Mouse (Mus musculus): Measurements from ENCODE around the gene Prr7. TPM values are rescaled to one million over a fixed set of nuclear protein-coding genes. Genes with fewer than 3 reads are reported as not detected.

Prr7 gene
- polyA plus RNA-seq, 1 experiment, result 10.8 TPM

GRCm38 (mm10) chr13:55483593-55483992, 19.5 kb downstream of the Prr7 start:
- H3K4me3 ChIP-seq (ENCODE audit: insufficient read depth, poor library complexity, severe bottlenecking), result no peak overlapping the region
- H3K27me3 ChIP-seq (ENCODE audit: control insufficient read depth, insufficient read depth, insufficient read length), result no peaks in the 10 kb centered on the region
- H3K79me3 ChIP-seq (ENCODE audit: low read depth), result peaks cover 8% of the 10 kb centered on the region
- H3K36me3 ChIP-seq (ENCODE audit: control insufficient read depth, insufficient read depth), result no peaks in the 10 kb centered on the region
- H3ac ChIP-seq (ENCODE audit: control insufficient read depth, insufficient read length, low read depth), result peak overlapping the region; percentile 24
- TF ChIP-seq CEBPB (IDR thresholded peaks at IDR 0.05; ENCODE audit: low read depth) (no peak), MYOD1 (IDR thresholded peaks at IDR 0.05; ENCODE audit: control insufficient read depth, insufficient read length, low read depth) (no peak), USF1 (IDR thresholded peaks at IDR 0.05; ENCODE audit: low read depth) (no peak), MAX (IDR thresholded peaks at IDR 0.05) (no peak), FOSL1 (IDR thresholded peaks at IDR 0.05; ENCODE audit: insufficient read depth, low read length, poor library complexity, severe bottlenecking) (no peak), MYOG (IDR thresholded peaks at IDR 0.05; ENCODE audit: control insufficient read depth, extremely low read depth, insufficient read length) (no peak), CTCF (IDR thresholded peaks at IDR 0.05; ENCODE audit: control insufficient read depth, insufficient read depth, insufficient read length) (no peak)
- peaks cover 27% of the 10 kb centered on the region for H3K79me2 ChIP-seq (ENCODE audit: control insufficient read depth, insufficient read depth)

- Histone ChIP-seq H3K4me3 (ENCODE audit: insufficient read depth, poor library complexity, severe bottlenecking) (no peak overlapping the region), H3K27me3 (ENCODE audit: control insufficient read depth, insufficient read depth, insufficient read length) (no peaks in the 10 kb centered on the region), H3K36me3 (ENCODE audit: control insufficient read depth, insufficient read depth) (no peaks in the 10 kb centered on the region), H3K79me3 (ENCODE audit: low read depth) (peaks cover 8% of the 10 kb centered on the region), H3ac (ENCODE audit: control insufficient read depth, insufficient read length, low read depth) (no peak overlapping the region), H3K79me2 (ENCODE audit: control insufficient read depth, insufficient read depth) (peaks cover 27% of the 10 kb centered on the region)
- TF ChIP-seq FOSL1 (IDR thresholded peaks at IDR 0.05; ENCODE audit: insufficient read depth, low read length, poor library complexity, severe bottlenecking) (no peak), MYOD1 (IDR thresholded peaks at IDR 0.05; ENCODE audit: control insufficient read depth, insufficient read length, low read depth) (peak; percentile 24)
Measured at GRCm38 (mm10) chr13:55484520-55485088, 20.5 kb downstream of the Prr7 start.

DNA sequence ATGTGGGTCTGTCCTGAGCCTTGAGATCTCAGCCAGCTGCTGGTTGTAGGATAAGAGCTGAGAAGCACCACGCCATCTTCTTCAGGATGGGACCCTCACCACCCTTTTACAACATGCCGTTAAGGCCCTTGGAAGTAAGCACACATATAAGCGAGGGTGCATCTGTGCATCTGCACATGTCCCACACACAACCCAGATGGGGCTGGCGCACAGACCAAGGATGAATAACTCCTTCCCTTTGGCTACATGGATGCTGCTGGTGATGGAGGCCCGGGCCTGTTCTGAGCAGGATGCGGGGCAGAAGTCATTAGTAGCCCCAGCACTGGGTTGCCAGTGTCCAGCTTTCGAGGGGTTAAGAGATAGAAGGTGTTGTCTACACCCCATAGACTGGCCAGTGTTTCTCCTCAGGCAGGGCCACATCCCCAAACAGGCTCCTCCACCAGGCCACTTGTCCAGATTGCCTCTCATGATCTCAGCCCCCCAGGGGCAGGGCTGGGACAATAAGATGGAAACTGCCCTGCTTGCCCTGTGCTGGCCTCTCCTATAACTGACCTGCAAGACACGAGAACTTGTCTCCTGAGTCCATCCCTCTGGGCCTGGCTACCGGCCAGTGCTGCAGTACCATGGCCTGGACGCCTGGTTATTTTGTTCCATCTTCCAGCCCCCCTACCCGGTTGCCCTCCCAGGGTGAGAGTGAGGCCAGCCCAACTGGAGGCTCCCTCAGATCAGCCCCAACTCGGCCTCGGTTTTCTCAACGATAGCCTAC, 22.1 kb downstream of the Prr7 start:
- TF ChIP-seq MYOD1 (IDR thresholded peaks at IDR 0.05; ENCODE audit: control insufficient read depth, insufficient read length, low read depth) (no peak), MAX (IDR thresholded peaks at IDR 0.05) (no peak), FOSL1 (IDR thresholded peaks at IDR 0.05; ENCODE audit: insufficient read depth, low read length, poor library complexity, severe bottlenecking) (no peak), USF1 (IDR thresholded peaks at IDR 0.05; ENCODE audit: low read depth) (no peak), CEBPB (IDR thresholded peaks at IDR 0.05; ENCODE audit: low read depth) (no peak), MYOG (IDR thresholded peaks at IDR 0.05; ENCODE audit: control insufficient read depth, extremely low read depth, insufficient read length) (no peak), CTCF (IDR thresholded peaks at IDR 0.05; ENCODE audit: control insufficient read depth, insufficient read depth, insufficient read length) (no peak)
- peak overlapping the region; percentile 49 for H3K4me3 ChIP-seq (ENCODE audit: insufficient read depth, poor library complexity, severe bottlenecking)
- no peak overlapping the region for H3ac ChIP-seq (ENCODE audit: control insufficient read depth, insufficient read length, low read depth)
- peaks cover 8% of the 10 kb centered on the region for H3K79me3 ChIP-seq (ENCODE audit: low read depth)
- H3K79me2 ChIP-seq (ENCODE audit: control insufficient read depth, insufficient read depth), result peaks cover 27% of the 10 kb centered on the region
- H3K27me3 ChIP-seq (ENCODE audit: control insufficient read depth, insufficient read depth, insufficient read length), result no peaks in the 10 kb centered on the region
- no peaks in the 10 kb centered on the region for H3K36me3 ChIP-seq (ENCODE audit: control insufficient read depth, insufficient read depth)

- H3ac ChIP-seq (ENCODE audit: control insufficient read depth, insufficient read length, low read depth), result peak overlapping the region; percentile 94
- H3K36me3 ChIP-seq (ENCODE audit: control insufficient read depth, insufficient read depth), result no peaks in the 10 kb centered on the region
- TF ChIP-seq MAX (IDR thresholded peaks at IDR 0.05) (no peak), MYOD1 (IDR thresholded peaks at IDR 0.05; ENCODE audit: control insufficient read depth, insufficient read length, low read depth) (no peak), CEBPB (IDR thresholded peaks at IDR 0.05; ENCODE audit: low read depth) (no peak), USF1 (IDR thresholded peaks at IDR 0.05; ENCODE audit: low read depth) (no peak), CTCF (IDR thresholded peaks at IDR 0.05; ENCODE audit: control insufficient read depth, insufficient read depth, insufficient read length) (no peak), MYOG (IDR thresholded peaks at IDR 0.05; ENCODE audit: control insufficient read depth, extremely low read depth, insufficient read length) (no peak), FOSL1 (IDR thresholded peaks at IDR 0.05; ENCODE audit: insufficient read depth, low read length, poor library complexity, severe bottlenecking) (no peak)
- H3K4me3 ChIP-seq (ENCODE audit: insufficient read depth, poor library complexity, severe bottlenecking), result peak overlapping the region; percentile 49
- no peaks in the 10 kb centered on the region for H3K27me3 ChIP-seq (ENCODE audit: control insufficient read depth, insufficient read depth, insufficient read length)
- peaks cover 27% of the 10 kb centered on the region for H3K79me2 ChIP-seq (ENCODE audit: control insufficient read depth, insufficient read depth)
- peaks cover 8% of the 10 kb centered on the region for H3K79me3 ChIP-seq (ENCODE audit: low read depth)
Measured at GRCm38 (mm10) chr13:55486916-55487577, 23.0 kb downstream of the Prr7 start.

DNA sequence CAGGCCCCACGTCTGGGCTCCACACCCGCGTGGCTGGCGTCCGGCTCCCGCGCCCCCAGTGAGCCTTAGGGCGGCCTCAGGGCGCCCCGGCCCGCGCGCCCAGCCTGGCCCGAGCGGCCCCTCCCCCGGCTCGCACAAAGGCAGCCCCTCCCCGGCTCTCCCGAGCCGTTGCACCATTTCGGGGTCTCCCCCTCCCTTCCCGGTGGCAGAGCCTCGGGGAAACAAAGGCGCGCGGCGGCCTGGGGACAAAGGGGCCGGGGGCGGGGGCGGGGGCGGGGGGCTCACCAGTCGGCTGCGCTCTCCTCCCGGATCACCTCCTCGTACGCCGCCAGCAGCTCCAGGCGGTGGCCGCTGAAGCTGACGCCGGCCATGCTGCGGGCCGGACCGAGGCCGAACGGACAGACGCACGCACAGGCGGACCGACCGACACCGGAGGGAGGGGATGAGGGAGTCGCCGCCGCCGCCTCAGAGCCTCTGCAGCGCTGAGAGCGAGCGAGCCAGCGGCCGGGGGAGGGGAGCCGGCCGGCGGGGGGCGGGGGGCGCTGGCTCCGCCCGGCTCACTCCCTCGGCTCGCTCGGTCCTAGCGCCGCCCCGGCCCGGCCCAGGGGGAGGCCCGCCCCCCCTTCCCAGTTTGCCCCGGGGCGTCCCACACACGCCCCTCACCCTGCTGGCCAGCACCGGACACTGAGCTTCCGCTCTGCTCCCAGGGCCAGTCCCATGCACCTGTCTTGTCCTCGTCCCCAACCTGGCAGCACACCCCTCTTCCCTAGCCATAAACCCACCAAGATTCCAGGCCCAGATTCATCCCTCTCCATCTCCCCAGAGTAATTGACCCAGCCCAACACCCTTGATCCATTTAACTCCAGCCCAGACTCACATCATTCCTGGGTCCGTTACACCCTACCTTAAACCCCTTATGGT, 23.8 kb downstream of the Prr7 start, which contains the start of gene Dbn1:
Gene Dbn1, minus strand, starts transcription at position 534 of the 921 bp plus-strand sequence.
- H3K79me2 ChIP-seq (ENCODE audit: control insufficient read depth, insufficient read depth), result peaks cover 27% of the 10 kb centered on the region
- TF ChIP-seq MAX (IDR thresholded peaks at IDR 0.05) (no peak), MYOD1 (IDR thresholded peaks at IDR 0.05; ENCODE audit: control insufficient read depth, insufficient read length, low read depth) (peak; percentile 29)
- H3K4me3 ChIP-seq (ENCODE audit: insufficient read depth, poor library complexity, severe bottlenecking), result peak within 1 kb of the TSS; percentile 49
- H3ac ChIP-seq (ENCODE audit: control insufficient read depth, insufficient read length, low read depth), result peak within 1 kb of the TSS; percentile 94
- no peaks in the 10 kb centered on the region for H3K27me3 ChIP-seq (ENCODE audit: control insufficient read depth, insufficient read depth, insufficient read length)
- no peaks in the 10 kb centered on the region for H3K36me3 ChIP-seq (ENCODE audit: control insufficient read depth, insufficient read depth)
- peaks cover 8% of the 10 kb centered on the region for H3K79me3 ChIP-seq (ENCODE audit: low read depth)
